Mouse (Mus musculus) kidney, postnatal 14 days (tissue): ENCODE results near the gene Tmem238.

Experiments used
- DNase-seq: peaks from one replicate; pipeline ENCODE4 v3.0.0; 2022; ENCODE audit warnings: mixed read lengths

The Tmem238 gene

DNA sequence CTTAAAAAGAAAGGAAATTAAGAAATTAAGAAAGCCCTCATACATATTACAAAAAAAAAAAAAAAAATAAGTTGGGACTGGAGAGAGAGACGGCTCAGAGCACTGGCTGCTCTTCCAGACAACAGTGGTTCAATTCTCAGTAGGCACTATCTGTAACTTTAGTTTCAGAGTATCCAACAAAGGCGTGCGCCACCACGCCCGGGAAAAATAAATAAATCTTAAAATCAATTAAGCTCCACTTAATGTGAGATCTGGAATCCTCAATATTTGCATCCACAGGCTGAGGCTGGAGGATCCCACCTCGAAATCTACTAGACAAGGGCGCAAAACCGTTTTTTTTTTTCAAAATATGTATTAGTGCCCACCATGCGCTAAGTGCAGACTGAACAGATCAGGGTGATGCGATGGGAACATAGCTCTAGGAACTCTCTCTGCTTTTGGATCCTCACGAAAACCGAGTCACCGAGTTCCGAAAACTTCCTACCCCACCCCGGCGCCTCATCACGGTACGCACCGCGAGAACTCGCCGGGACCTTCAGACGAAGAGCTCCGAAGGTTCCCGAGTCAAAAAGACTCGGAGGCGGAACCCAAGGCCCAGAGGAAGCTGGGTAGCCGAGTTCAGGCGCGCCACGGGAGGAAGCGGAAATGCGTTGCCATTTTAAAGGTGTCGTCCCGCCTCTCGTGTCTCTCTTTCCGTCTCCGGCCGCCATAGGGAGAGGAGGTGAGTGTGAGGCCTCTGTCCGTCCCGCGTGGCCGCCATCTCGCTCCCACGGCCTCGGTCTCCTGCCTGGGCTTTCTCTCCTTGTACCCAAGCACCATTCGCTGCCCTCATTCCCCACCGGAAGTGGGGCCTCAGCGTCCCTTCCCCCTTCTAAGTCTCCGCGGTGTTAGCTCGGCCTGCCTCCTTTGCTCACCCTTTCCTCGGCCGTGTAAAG is 3.1 kb upstream of the Tmem238 start, which contains the start of gene Rpl28:
TSS of gene Rpl28 (plus strand) at position 597 of the 935 bp plus-strand sequence.
- DNase-seq = peak; percentile 98

DNA sequence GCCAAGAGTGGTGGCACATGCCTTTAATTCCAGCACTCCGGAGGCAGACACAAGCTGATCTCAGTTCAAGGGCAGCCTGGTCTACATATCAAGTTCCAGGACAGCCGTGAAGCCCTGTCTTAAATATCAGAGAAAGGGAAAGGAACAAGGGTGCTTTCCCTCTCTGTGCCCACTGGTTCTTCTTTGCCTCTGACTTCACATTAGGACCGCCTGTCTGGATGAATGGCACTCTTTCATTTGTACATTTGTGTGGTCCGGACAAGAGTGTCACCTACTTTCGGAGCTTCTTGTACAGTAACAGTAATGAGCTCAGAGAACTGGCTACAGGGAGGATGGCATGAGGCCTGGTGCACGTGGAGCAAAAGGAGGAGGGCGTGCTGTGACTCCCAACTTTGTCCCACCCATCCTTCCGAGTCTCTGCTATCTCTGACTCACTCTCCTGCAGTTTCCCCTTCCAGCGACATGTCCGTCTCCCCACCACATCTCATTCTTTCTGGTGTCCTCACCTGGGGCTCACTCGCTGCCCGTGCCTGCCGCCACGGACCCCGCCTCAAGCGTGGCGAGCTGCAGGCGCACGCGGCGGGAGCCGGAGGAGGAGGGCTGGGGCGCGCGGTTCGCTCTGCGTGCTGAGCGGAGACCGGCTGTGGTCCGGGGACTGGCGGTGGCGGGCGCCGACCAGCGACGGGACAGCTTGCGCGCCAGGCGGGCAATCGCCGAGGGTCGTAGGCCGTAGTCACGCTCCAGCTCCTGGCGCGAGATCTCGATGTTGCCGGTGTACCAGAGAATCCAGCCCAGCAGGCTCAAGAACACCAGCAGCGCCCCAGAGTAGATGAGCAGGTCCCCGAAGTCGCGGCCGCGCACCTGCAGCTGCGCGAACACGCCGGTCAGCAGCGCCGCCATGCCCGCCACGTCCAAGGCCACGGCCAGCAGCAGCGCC is 689 bp downstream of the Tmem238 start:
- DNase-seq = peak; percentile 79

DNA sequence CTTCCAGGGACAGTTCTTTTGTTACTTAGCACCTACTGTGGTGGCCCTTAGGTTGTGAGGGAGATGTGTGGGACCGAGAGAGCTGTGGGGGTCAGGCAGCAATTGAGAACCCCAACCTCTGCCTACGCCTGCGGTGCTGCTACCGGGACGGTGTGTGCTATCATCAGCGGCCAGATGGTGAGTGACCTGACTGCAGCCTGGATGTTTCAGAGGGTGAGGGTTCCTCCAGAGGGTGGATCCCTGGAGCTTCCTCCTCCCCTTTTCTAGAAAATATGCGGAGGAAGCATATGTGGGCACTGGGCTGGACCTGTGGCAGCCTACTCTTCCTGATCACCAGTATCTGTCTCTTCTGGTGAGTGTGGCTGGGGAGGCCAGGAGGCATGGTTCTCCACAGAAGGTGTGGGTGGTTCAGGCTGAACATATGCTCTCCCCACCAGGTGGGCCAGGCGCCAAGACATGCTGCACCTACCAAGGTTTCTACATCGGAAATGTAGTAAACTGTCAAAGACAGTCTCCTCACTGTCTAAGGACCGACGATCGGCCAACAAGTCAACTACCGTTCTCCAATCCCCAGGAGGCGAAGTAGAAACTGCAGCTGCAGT is 5.7 kb downstream of the Tmem238 start:
- DNase-seq = no peak

DNA sequence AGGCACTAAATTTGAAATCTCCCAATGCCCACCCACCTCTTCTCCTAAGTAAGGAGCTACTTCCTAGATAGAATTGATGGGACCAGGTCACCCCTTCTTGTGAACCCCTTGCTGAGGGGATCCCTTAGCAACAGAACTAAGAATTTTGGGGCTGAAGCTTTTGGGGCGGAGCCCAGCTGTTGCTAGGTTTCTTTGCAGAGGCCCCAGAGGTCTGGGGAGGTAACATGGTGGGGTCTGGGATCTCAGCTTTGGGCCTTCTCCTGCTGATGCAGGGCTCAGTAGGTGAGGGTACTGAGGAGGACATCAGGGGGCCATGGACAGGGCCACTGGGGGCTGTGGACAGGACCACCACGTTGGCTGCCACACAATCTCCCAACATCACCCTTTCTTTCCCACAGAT is 6.7 kb downstream of the Tmem238 start, which contains the start of the genes Il11 and Tmem190:
TSS of gene Il11 (minus strand) at position 101 of the 400 bp plus-strand sequence.
TSS of gene Tmem190 (plus strand) at position 179 of the 400 bp plus-strand sequence.
- DNase-seq = no peak

DNA sequence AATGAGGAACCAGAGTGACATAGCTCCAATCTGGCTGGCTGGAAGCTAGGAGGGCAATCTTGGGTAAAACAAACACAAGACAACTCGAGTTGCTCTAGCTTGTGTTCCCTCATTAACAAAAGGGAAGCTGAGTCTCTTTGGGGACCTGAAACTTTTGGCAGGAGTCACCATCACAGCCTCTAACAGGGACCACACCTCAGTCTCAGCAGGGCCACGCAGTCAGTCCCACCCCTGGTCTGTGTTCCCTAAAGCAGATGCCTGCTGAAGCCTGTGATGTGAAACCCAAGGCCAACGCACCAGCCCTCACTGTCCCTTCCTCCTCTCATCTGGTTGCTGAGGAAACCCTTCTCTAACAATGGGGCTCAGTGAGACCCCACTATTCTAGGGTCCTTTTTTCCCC is 7.3 kb downstream of the Tmem238 start:
- no peak for DNase-seq

DNA sequence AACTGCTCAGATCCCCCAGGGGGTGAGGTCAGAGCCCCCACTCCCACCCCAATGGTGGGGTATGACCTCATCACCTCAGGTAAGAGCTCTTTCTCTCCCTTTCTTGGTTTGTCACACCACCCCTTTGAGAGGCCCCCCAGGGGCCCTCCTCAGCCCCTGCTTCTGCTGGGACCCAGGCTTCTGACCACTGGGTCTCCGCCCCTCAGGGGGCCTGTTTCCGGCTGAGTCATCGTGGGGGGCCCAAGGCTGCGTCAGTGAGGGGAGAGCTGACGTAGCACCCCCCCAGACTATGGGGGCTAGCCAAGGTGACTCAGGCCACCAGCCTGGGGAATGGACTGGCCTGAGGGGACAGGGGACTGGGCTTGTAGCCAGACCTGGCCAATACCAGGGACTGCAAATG is 9.5 kb downstream of the Tmem238 start:
- no peak for DNase-seq

DNA sequence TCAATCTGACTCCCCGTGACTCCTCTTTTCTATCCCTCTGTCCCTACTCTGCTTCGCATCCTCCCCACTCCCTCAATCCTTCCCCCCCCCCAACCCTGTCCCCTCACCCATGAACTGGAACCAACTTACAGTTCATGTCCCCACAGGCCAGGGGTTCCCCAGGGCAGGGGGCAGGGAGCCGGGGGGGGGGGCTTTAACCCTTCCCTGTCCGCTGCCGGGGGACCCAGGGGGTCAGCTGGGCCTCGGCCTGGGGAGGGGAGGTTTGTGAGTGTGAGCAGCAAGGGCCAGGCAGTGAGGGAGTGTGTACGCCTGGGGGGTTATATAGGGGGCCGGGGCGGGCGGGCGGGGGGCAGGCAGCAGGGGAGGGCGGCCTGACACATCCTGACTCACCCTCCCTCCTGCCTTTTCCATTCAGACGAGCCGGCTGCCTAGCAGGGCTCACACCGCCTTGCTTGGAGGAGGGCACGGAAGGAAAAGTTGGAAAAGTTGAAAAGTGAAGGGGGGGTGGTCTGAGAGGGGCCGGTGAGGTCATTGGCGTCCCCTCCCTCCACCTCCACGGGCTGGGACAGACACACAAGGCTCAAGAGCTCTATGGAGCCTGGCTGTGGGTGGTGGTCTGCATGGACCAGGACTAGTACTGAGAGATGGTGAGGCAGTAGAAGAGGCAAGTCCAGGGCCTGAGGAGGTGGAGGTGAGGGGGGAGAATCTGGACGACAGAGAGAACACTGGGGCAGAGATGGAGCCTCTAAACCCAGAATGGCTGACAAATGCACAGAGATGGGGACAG is 11.4 kb downstream of the Tmem238 start:
- no peak for DNase-seq

DNA sequence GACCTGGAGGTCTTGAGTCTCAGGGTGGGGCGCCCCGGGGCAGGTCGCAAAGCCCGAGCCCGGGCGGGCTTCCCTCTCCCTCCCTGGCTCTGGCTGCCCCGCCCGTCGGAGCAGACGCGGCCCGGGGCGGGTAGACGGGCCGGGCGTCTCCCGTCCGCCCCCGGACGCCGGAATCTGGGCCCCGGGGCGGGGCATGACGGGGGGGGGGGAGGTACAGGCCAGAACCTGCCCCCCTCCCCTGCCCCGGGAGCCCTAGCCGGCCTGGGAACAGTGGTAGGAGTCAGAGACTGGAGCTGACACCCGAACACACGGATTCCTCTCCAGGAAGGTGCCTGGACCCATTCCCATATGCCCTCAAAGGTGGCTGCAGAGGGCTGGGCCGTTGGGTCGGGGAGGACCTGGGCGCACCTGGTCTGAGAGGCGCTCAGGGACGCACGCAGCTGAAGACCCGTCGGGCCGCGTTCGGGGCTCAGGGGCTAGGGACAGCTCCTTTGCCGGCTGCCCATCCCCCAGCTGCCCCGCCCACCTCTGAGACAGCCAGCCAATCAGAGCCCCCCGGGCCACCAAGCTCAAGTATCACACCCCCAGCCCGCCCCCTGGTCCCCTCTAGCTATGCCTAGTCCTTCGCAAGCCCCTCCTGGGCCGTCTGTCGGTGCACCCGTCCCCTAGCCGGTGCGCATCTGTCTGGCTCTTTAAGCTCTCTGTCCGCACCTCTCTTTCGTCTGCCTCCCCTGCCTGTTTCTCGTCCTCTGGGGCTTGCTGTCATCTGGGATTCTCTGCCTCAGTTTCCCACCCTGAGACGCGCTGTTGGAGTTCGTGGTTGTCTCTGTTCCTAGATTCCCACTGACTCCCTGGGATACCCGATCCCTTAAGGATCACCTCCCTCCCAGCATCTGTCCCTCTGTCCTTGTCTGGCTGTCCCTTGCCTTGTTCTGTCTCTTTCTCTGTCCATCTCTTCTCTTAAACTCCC is 12.3 kb downstream of the Tmem238 start:
- DNase-seq = peak; percentile 81

DNA sequence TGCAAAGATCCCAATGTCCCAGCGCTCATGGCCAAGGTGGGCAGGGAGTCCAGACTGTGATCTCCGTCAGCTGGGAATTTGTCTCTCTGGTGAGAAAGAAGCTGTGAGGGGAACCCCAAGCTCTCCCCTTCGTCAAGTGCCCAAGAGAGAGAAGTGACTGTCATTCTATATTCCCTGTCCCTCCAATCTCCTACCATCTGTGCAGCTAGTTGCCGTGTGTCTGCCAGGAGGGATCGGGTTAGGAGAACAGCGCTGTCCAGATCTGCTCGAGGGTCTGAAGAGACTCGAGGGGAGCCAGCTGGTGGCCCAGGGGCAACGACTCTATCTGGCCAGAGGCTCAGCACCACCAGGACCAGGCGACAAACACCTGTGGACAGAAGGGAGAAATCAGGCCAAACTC is 13.3 kb downstream of the Tmem238 start:
- DNase-seq = no peak

DNA sequence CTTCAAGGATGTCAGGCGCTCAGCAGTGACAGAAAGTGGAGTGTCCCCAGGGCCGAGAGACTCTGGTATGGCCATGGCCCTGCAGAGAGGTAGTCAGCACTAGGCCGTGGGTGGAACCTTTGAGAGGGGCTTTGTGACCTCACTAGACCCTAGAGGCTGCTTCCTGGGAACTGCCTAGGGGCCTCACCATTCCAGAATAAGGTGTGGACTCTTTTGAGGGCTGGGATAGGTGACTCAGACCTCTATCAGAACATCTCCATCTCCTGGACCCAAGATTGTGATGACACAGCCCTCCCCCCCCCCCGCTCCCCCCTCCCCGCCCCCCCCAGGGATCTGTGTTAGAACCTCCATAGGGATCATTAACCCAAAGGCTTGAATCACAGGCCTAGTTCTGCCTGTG is 18.3 kb downstream of the Tmem238 start, which contains the start of gene Fam71e2:
TSS of gene Fam71e2 (minus strand) at position 101 of the 400 bp plus-strand sequence.
- DNase-seq = no peak

DNA sequence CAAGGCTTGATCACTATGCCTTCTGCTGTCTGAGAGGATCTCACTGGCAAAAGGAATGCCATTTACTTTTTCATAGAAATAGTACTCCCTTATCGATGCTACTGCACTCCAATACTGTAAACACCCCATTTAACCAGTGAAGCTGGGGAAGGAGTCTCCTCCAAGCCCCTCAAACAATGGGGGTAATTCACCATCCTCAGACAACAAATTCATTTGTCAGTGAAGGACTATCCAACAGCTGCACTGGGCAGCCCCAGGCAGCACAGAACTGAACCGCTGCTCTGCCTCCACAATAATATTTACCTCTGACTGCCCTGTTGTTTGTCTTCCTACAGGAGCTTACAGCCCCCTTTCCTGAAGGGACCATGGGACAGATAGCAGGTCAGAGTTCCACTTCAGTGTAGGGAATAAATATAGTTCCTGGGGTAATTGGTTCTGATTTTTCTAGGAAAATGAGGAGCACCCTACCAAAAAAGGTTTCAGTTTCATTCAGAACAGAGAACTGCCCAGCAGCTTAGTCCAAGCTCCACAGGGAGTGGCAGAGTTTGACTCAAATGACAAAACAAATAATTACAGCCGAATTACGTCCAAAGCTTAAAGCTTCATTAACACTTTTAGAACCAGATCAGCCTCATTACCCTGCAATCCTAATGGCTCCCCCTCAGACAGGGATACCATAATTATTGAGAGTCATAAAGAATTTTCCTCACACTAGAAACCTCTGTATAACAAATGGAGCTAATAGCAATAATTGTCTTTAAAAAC is 24.3 kb downstream of the Tmem238 start:
- DNase-seq = no peak

DNA sequence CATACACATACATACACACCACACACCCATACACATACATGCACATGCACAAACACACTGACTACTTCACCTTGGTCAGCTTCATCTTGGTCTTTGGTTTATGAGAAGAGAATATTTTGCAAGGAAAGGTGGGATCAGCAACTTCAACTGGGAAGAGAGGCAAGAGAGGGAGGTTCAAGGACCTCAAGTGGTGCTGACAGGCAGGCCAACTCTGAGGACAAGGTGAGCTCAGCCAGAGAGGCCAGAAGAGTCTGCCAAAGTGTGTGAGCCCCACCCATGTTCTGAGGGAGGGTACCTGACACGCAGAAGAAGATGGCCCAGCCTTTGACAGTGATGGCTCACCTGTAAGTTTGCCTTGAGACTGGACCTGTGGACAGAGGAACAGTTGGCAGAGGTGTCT is 29.8 kb downstream of the Tmem238 start:
- DNase-seq = no peak

DNA sequence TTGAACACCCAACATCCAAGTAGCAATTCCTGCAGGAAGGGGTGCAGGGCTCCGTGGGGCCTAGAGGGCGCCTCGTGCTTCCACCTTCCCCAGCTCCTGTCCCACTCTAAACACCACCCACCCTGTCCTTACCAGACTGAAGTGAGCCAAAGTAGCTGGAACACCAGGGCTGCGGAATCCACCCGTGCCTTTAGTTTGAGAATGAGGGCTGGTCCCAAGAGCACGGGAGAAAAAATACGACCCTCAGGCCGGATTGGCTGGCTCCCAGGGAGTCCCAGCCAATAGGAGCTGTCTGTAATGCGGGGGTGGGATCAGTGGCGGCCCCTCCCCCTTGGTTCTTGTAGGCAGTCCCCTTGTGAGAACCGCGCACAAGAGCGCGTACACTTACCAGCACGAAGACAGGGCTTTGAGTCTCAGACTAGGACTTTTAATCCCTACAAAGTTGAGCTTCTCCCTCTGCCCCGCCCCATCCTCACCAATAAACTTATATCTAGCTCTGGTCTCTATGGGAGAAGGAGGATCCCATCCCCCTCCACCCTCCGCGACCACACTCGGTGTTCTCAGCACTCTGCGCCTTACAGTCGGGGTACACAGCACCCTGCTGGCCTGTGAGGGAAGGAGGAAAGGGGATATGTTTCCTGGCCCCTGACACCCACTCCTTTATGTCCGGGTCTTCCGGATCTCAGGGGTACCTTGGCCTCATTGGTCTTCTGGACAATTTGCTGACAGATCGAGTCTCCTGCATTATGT is 36.5 kb downstream of the Tmem238 start, which contains the start of gene Cox6b2:
TSS of gene Cox6b2 (minus strand) at position 274 of the 750 bp plus-strand sequence.
- peak; percentile 92 for DNase-seq

DNA sequence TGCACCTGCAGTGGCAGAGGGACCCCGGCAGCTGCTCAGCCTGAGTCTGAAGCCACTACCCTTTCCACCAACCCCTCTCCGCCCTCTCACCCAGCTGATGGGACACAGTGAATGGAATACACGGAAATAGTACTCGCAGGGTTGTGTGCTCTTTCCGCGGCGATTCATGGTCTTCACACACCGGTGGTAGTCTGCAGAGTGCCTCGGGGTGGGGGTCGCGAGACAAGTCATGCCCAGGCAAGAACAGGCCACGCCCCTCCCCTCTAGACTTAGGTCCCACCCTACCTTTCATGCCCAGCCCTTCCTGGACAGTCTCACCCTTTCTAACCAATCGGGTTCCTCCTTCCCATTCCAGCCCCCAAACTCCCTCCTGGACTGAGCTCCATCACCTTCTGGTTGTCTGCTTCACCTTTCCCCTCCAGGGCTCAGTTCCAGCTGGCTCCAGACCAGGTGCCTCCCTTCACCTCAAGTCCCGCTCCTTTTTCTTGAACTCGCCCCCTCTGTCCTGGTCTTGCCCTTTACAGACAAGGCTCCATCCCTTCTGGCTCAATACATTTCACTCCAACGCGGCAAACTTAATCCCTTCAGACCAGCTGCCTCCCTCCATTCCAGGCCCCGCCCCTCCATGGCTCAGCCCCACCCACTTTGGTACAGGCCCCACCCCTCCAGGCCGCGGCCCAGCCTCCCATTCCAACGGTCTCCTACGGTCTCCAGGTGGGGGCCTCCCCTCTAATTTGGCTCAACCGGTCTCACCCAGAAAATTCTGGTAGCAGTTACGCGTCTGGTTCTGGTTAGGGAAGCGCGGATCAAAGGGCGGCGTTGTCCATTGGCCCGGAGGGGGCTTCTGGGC is 37.3 kb downstream of the Tmem238 start:
- peak; percentile 72 for DNase-seq

DNA sequence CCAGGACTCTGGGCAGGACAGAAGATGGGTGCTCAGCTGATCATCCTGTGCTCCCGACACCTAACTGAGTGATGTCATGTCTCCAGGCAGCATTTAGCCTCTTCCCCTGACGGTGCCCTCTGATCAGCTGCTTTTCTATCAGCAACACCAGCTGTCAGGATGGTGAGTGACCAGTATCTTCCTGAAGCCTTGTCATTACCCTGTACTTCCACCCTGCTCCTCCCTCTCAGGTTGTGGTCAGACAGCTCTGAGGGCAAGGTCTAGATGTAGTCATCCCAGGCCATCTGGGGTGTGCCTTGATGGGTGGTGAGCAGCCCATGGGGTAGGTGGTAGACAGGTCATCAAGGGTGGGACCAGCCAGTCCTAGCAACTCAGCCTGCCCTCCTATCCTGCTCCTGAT is 40.3 kb downstream of the Tmem238 start:
- DNase-seq = no peak

DNA sequence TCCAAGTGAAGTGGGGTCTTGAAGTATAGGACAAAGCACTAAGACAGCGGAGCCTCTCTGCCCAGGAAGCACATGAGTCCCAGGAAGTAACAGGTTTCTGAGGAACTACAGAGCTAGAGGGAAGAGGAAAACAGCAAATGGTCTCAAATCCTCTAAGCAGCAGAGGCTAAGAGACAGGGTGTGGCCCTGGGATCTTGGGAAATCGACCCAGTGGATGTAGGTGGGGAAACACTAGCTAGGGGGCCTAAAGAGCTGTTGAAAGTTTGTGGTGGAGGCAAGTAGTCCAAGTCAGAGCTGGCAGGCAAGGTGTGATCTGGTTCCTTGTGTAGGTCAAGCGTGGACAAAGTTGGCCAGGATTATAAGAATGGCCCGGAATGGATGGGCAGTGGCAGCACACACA is 41.1 kb downstream of the Tmem238 start:
- DNase-seq = no peak

DNA sequence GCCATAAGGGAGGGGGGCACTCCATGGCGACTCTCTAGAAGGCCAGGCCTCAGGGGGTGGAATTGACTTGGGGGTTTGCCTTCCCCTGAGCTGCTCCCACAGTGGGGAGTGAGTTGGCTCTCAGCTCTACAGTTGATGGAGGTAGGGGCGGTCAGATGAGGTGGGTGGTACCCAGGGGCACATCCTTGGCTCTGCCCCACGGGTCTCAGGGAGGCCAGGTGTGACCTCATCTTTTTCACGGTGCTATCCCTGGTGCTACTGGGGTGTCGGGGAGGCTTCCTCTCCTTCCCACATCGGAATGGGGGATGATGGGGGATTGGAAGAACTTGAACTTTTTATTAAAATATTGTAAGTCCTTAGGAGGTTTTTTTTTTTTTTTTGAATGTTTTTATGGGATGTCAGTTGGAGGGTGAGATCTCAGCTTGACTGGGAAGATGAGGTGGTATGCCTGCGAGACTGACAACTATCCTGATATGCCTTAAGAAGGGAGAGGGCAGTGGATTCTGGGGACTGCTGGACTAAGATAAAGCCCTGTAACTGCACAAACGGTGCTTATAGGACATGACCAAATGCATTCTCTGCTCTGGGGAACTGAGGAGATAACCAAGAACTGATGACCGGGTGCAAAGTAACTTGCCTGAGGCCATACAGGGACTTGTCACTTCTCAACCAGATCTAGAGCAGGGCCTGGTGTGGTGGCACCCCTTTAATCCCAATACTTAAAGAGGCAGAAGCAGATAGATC is 42.1 kb downstream of the Tmem238 start:
- no peak for DNase-seq
